Mouse (Mus musculus) forebrain, embryonic 15.5 days (tissue): Measurements from ENCODE around the gene Rara. TPM values are rescaled to one million over a fixed set of nuclear protein-coding genes. Genes with fewer than 3 reads are reported as not detected.
"Not testable (repeated sequence)": the region's sequence is repeated elsewhere in the genome, so short reads cannot be mapped to it uniquely, and the experiment has no call there.

ENCODE experiments used
- ATAC-seq: fragments of 200-750 bp; cut with Nextera tagmentation; replicated peaks from 2 replicates; pipeline ENCODE4 v1.8.0; 2017; ENCODE audit warnings: mild to moderate bottlenecking, moderate TSS enrichment, moderate library complexity
- H3K27ac ChIP-seq: fragments of 300-500 bp; sonication (generic); replicated peaks from 2 replicates; pipeline ENCODE4 v1.5.1; 2015; ENCODE audit warnings: mild to moderate bottlenecking, inconsistent platforms
- H3K27me3 ChIP-seq: fragments of 300-500 bp; sonication (generic); 2 replicates; pipeline ENCODE4 v1.6.1; 2015; ENCODE audit warnings: inconsistent platforms
- H3K36me3 ChIP-seq: fragments of 300-500 bp; sonication (generic); 2 replicates; pipeline ENCODE4 v1.6.1; 2015; ENCODE audit warnings: mild to moderate bottlenecking, inconsistent platforms
- H3K4me1 ChIP-seq: fragments of 300-500 bp; sonication (generic); 2 replicates; pipeline ENCODE4 v1.6.1; 2015; ENCODE audit warnings: inconsistent platforms
- H3K4me2 ChIP-seq: fragments of 300-500 bp; sonication (generic); replicated peaks from 2 replicates; pipeline ENCODE4 v1.6.1; 2015; ENCODE audit warnings: mild to moderate bottlenecking, inconsistent platforms
- H3K4me3 ChIP-seq: fragments of 300-500 bp; sonication (generic); 2 replicates; pipeline ENCODE4 v1.5.1; 2015; ENCODE audit warnings: mild to moderate bottlenecking, inconsistent platforms
- H3K9ac ChIP-seq: fragments of 300-500 bp; sonication (generic); replicated peaks from 2 replicates; pipeline ENCODE4 v1.6.1; 2015; ENCODE audit warnings: mild to moderate bottlenecking, inconsistent platforms
- H3K9me3 ChIP-seq: fragments of 300-500 bp; sonication (generic); 2 replicates; pipeline ENCODE4 v1.6.1; 2016; ENCODE audit warnings: inconsistent platforms
- WGBS: fragments of 180-500 bp; shearing (Covaris S2); methylation state at CpG from one replicate; pipeline ENCODE4 v1.1.7; 2015; ENCODE audit warnings: mixed read lengths; 5-methylcytosine and 5-hydroxymethylcytosine counted together
- polyA plus RNA-seq: library from polyadenylated mRNA; unstranded; fragments of >200 nt; fragmentation: Nextera tagmentation; extraction: Ambion mirVana; gene quantifications from 2 replicates; pipeline ENCODE4 v1.2.1, GENCODE M21; 2015

Rara gene
- polyA plus RNA-seq, 1 experiment from 2014 or later: 9.2 TPM

DNA sequence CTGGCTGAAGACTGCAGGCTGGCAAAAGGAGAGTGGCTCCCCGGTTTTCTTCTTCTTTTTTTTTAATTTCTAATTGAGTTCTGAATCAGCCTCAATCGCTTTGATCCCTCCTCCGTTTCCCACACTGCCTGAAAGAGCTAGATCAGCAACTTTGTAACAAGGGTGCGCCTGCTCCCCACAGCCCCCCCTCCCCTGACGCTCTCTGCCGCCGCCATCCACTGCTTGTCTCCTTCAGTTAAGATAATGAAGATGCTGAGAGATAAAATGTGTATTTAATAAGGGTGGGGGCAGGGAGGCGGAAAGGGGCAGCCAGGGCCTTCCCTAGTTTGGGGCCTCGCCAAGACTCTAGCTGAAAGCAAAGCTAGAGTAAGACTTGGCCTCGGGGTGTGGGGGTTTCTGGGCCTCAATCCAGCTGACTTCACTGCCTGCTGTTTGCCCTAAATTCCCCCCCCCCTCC is 2.3 kb upstream of the Rara start:
- peak overlapping the region; percentile 22; the same call in 1 of the 2 replicates for H3K9ac ChIP-seq
- H3K9me3 ChIP-seq: no peaks in the 10 kb centered on the region
- H3K27ac ChIP-seq: peak overlapping the region; percentile 69
- ATAC-seq: no peak
- H3K36me3 ChIP-seq: no peaks in the 10 kb centered on the region
- H3K4me2 ChIP-seq: peak overlapping the region; percentile 24
- 2% methylated on average over 10 of the region's 10 CpGs for WGBS
- no peak overlapping the region for H3K4me3 ChIP-seq
- no peaks in the 10 kb centered on the region for H3K27me3 ChIP-seq
- H3K4me1 ChIP-seq: peaks cover 68% of the 10 kb centered on the region

DNA sequence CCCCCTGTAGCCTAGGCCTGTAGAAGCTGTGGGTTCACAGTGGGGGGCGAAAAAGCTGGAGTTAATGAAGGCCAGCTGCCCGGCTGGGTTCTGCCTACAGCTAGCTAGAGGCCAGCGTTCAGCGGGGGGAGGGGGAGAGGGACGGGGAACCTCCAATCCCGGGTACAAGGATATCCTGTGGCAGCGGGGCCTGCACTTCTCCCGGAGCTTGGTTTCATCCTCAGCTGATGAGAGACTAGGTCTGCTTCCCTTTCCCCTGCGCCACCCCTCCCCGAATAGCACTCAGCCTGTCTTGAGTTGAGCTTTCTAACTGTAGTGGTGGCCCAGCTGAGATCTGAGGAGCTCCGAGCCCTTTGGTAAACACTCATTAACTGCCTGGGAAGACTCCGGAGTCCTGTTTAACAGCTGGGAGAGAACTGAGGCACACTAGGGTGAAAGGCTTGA is 1.7 kb upstream of the Rara start:
- no peak overlapping the region for H3K9ac ChIP-seq
- H3K27ac ChIP-seq: peak overlapping the region; percentile 69
- H3K4me2 ChIP-seq: peak overlapping the region; percentile 24; the same call in 1 of the 2 replicates

DNA sequence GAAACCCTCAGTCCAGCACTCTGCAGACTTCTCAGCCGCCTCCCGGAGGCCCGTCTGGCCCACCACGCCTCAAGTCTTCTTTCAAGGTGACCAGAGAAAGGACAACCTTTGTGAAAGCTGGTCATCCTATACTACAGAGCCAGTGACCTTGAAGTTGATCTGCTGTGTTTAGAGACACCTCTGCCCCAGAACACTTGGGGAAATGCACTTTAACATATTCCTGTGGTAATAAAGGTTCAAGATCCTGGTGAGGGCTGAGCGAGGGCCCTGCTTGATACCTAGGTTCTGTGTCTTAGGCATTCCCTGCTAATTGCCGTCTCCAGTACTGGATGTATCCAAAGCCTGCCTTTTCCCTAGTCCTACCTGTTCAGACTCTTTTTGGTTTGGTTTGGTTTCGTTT is 1.1 kb upstream of the Rara start:
- WGBS: 76% methylated on average over 7 of the region's 7 CpGs
- peaks cover 80% of the 10 kb centered on the region for H3K4me1 ChIP-seq
- ATAC-seq: no peak
- no peak overlapping the region for H3K27ac ChIP-seq
- H3K4me3 ChIP-seq: no peak overlapping the region
- H3K9ac ChIP-seq: no peak overlapping the region
- no peaks in the 10 kb centered on the region for H3K9me3 ChIP-seq
- no peaks in the 10 kb centered on the region for H3K36me3 ChIP-seq
- no peaks in the 10 kb centered on the region for H3K27me3 ChIP-seq
- no peak overlapping the region for H3K4me2 ChIP-seq

More for the DNA sequence above, 1.7 kb upstream of the Rara start:
- Histone ChIP-seq H3K4me1 (peaks cover 74% of the 10 kb centered on the region), H3K4me3 (no peak overlapping the region), H3K9me3 (no peaks in the 10 kb centered on the region), H3K36me3 (no peaks in the 10 kb centered on the region), H3K27me3 (no peaks in the 10 kb centered on the region)
- 5% methylated on average over 12 of the region's 12 CpGs for WGBS
- ATAC-seq: 0 out of 2 replicates have a peak, but pooled peaks have one; percentile 27

DNA sequence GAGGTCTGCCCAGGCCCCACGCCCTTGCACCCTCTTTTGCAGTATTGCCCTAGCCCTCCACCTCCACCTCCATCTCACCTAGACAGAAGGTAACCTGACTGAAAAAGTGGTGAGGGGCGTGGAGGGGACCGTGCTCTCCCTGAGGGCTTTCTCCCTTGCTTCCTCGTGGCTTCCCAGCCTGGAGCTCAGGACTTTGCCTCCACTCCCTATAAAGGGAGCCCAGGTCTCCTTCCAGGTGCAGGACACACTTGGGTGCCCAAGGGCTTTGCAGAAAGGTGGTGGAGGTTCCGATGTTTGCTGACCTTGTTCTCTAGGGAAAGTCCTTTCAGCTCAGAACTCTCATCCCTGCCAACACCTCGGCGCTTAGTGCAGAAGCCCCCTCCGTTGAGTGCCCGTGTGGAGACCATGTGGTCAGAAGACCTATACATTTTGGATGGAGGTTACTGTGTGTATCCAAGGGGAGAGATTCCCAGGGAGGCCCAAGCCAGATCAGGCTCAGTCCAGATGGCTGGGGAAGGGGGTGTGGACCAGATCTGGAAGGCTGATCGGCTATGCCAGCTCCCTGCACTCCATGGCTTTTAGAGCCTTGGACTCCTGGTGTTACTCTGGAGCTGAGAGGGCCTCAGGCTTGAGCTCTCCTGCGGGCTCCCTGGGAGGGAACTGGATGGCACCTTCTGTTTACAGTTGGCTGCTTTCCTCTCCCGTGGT is 722 bp downstream of the Rara start:
- H3K9me3 ChIP-seq: no peaks in the 10 kb centered on the region
- H3K4me3 ChIP-seq: peak overlapping the region; percentile 59
- peak overlapping the region; percentile 84 for H3K9ac ChIP-seq
- H3K27me3 ChIP-seq: no peaks in the 10 kb centered on the region
- H3K4me2 ChIP-seq: peak overlapping the region; percentile 61
- no peak for ATAC-seq
- H3K27ac ChIP-seq: no peak overlapping the region
- H3K36me3 ChIP-seq: no peaks in the 10 kb centered on the region
- 14% methylated on average over 12 of the region's 12 CpGs for whole genome bisulfite sequencing
- peaks cover 84% of the 10 kb centered on the region for H3K4me1 ChIP-seq

DNA sequence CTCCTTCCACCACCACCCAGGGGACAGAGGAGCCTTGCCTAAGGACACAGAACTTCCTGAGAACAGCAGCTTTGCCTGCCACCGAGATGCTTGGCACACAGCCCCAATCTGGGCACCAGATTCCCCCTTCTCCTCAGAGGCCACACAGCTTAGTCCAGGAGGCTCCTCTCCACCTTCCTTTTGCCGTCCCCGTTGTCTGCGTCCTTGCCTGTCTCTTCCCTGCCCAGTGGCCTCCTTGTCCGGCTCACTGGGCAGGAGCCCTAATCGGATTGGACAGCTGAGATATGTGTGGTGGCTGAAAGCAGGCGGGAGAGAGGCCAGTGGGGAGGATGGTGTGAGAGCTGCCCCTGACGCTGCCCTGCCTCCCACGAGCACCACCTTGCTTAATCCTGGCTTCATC is 1.9 kb downstream of the Rara start:
- H3K9me3 ChIP-seq: no peaks in the 10 kb centered on the region
- peaks cover 83% of the 10 kb centered on the region for H3K4me1 ChIP-seq
- 3% methylated on average over 9 of the region's 9 CpGs for WGBS
- 0 out of 2 replicates have a peak overlapping the region, but pooled peaks have one; percentile 39 for H3K27ac ChIP-seq
- no peak for ATAC-seq
- H3K9ac ChIP-seq: peak overlapping the region; percentile 14
- H3K4me2 ChIP-seq: peak overlapping the region; percentile 61
- H3K4me3 ChIP-seq: peak overlapping the region; percentile 11; the same call in 1 of the 2 replicates
- no peaks in the 10 kb centered on the region for H3K27me3 ChIP-seq
- no peaks in the 10 kb centered on the region for H3K36me3 ChIP-seq

DNA sequence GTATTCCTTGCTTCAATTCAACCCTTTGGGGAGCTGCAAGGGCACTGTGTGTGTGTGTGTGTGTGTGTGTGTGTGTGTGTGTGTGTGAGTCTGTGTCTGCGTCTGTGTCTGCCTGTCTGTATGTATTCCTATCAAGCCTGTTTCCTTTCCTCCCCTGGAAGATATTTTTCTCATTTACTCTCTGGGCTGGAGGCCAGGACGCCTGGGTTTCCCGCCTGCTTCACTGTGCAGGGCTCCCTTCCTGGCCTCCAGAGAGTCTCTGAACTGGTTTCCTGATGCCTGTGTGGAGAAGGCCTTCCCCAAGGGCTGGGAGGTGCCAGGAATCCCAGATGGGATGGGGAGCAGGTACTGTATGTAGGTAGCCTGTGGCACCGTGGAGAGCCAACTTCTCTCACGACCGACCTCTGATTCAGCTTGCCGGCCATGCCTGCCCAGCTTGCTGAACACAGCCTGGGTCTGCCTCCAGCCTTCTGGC is 2.5 kb downstream of the Rara start:
- H3K4me1 ChIP-seq: peaks cover 77% of the 10 kb centered on the region
- H3K27me3 ChIP-seq: peaks cover 2% of the 10 kb centered on the region; the same call in 1 of the 2 replicates
- H3K9ac ChIP-seq: peak overlapping the region; percentile 14
- peak overlapping the region; percentile 11; the same call in 1 of the 2 replicates for H3K4me3 ChIP-seq
- no peaks in the 10 kb centered on the region for H3K9me3 ChIP-seq
- 32% methylated on average over 7 of the region's 7 CpGs for WGBS
- ATAC-seq: no peak
- peak overlapping the region; percentile 39; the same call in 1 of the 2 replicates for H3K27ac ChIP-seq
- no peaks in the 10 kb centered on the region for H3K36me3 ChIP-seq
- peak overlapping the region; percentile 61 for H3K4me2 ChIP-seq

DNA sequence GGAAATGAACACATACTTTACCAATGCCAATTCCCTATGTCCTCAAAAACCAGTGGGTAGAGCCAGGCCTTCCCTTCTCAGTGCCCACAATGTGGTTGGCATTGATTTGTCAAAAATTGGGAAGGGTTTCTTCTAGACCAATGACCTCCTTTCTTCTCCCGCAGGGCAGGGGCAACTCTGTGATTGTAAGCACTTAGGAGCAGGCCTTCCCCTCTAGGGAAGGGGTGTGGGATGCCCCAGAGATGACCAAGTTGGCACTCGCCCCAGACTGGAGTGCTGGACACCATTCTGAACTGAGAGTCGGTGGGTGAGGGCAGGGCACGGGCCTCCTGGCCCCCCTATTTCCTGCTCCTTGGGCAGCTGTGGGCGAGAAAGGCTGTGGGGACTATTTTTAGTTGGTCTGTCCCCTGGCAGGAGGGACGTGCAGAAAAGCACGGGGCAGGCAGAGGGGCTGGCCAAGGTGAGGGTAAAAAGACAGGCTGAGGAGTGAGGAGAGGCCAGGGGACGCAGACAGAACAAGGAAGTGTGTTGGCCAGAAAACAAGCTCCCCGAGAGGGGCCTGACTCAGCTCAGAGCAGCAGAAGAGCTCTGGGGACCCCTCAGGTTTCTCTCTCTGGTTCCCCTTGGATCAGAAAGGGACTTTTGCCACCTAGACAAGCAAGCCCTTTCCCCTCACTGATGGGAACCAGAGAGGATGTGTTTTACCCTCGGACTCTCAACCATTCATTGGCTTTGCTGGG is 3.3 kb downstream of the Rara start:
- H3K4me2 ChIP-seq: no peak overlapping the region
- ATAC-seq: no peak
- peak overlapping the region; percentile 52 for H3K27ac ChIP-seq
- no peaks in the 10 kb centered on the region for H3K9me3 ChIP-seq
- no peak overlapping the region for H3K9ac ChIP-seq
- H3K4me1 ChIP-seq: peaks cover 71% of the 10 kb centered on the region
- no peaks in the 10 kb centered on the region for H3K36me3 ChIP-seq
- no peak overlapping the region for H3K4me3 ChIP-seq
- 36% methylated on average over 10 of the region's 10 CpGs for WGBS
- H3K27me3 ChIP-seq: peaks cover 7% of the 10 kb centered on the region

DNA sequence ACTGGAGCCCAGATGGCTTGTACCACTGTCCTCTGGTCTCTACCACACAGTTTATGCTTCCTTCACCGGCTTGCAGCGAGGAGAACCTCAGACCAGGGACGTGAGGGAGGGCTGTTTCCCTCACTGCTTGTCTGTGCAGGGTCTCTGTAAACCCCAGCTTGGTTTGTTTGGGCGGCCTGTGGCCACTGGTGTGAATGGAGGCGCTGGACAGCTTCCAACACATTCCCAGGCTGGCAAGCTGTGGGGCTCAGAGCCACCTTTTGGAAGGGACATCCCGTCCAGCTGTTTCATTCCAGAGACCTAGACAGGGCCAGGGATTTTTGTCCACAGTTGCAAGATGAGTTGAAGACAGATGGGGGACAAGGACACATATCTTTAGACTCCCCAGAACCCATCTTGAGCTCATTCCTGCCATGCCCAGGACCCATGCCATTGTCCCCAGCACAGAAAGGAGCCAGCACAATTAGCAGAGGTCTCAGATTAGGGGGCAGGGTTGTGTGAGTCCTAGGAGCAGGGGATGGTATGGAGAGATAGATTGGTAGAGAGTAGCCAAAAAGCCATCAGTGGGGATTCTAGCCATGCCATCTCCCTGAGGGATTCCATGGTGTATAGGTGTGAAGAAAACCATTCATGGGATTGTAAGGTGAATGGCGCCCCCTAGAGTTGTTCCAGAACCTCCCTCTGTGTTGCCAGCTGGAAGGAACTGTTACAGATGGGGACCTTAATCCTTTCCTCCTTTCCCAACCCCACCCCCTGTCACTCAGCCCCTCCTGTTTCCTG is 4.1 kb downstream of the Rara start:
- peaks cover 71% of the 10 kb centered on the region for H3K4me1 ChIP-seq
- H3K4me2 ChIP-seq: no peak overlapping the region
- no peak overlapping the region for H3K4me3 ChIP-seq
- peak overlapping the region; percentile 52 for H3K27ac ChIP-seq
- H3K36me3 ChIP-seq: no peaks in the 10 kb centered on the region
- no peaks in the 10 kb centered on the region for H3K9me3 ChIP-seq
- peaks cover 15% of the 10 kb centered on the region for H3K27me3 ChIP-seq
- ATAC-seq: 0 out of 2 replicates have a peak, but pooled peaks have one; percentile 24
- H3K9ac ChIP-seq: no peak overlapping the region
- 9% methylated on average over 7 of the region's 7 CpGs for WGBS

DNA sequence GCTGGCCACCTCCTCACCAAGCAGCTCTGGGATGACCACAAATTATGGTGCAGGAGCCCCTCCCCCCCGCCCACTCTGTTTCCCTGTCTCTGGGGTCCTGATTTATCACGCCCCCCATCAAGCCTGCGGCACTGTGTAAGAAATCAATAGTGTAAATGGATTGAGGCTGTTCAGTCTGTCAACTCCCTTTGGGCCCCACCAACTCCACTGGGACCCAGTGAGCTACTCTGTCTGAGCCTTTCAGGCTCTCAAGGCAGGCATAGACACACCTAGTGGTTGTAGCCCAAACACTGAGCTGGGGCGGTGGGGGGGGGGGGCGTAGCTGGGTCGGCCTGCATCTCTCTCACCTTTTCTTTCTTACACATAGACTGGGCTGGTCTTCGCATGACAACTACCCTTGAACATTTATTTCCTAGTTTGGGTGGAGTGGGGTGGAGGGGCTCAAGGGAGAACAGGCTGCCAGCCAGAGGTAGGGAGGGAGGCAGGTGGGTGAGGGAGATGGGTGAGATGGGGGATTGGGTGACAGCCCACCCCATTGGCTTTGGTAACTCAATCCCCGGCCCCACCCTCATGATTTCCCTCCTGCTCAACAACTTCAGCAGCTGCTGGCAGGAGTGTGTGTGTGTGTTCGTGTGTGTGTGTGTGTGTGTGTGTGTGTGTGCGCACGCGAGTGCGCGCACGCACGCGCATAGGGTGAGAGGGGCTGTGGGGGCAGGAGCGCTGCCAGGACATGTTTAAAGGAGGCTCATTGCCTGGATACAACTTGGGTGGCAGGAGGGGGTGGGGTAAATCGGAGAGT is 4.9 kb downstream of the Rara start:
- peaks cover 72% of the 10 kb centered on the region for H3K4me1 ChIP-seq

DNA sequence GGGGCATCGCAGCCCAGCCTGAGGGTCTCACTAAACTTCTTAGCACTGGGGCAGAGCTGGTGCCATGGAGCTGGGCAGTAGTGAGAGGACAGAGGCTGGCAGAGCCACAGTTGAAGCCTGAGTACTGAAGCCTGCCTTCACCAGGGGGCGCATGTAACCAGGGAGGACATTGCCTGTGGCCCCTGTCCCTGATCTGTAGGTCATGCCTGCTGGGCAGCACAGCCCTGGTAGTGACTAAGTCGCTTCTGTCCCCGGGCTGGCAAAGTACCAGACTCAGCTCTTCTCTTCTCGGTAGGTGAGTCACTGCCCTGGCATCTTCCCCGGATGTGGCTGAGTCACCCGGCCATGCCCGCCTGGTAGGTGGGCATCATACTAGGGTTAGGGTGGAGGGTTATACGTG is 5.5 kb downstream of the Rara start:
- Histone ChIP-seq H3K4me3 (no peak overlapping the region), H3K9me3 (no peaks in the 10 kb centered on the region), H3K9ac (no peak overlapping the region), H3K4me2 (no peak overlapping the region), H3K27me3 (peaks cover 16% of the 10 kb centered on the region), H3K4me1 (peaks cover 72% of the 10 kb centered on the region), H3K36me3 (no peaks in the 10 kb centered on the region), H3K27ac (no peak overlapping the region)
- 45% methylated on average over 9 of the region's 9 CpGs for WGBS
- ATAC-seq: no peak

More for the DNA sequence above, 4.9 kb downstream of the Rara start:
- Histone ChIP-seq H3K4me3 (no peak overlapping the region), H3K27me3 (peaks cover 15% of the 10 kb centered on the region), H3K9ac (no peak overlapping the region), H3K9me3 (no peaks in the 10 kb centered on the region), H3K36me3 (no peaks in the 10 kb centered on the region), H3K27ac (no peak overlapping the region), H3K4me2 (no peak overlapping the region)
- WGBS: 48% methylated on average over 19 of the region's 19 CpGs
- ATAC-seq: no peak

DNA sequence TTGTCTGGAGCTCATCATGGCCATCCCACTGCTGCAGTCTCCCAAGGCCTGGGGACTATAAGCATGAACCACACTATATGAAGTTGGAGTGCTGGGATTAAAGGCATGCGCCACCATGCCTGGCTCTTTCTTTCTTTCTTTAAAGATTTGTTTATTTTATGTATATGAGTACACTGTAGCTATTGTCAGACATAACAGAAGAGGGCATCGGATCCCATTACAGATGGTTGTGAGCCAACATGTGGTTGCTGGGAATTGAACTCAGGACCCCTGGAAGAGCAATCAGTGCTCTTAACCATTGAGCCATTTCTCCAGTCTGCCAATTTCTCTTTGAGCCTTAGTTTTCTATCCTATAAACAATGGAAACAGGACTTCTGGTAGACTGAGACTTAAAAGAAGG is 6.2 kb downstream of the Rara start:
- peaks cover 19% of the 10 kb centered on the region for H3K27me3 ChIP-seq
- ATAC-seq, H3K4me3 ChIP-seq, H3K9me3 ChIP-seq, H3K4me2 ChIP-seq, H3K27ac ChIP-seq, H3K36me3 ChIP-seq, H3K9ac ChIP-seq: not testable (repeated sequence)
- peaks cover 72% of the 10 kb centered on the region for H3K4me1 ChIP-seq
- 87% methylated on average over 2 of the region's 2 CpGs for WGBS
